Mouse (Mus musculus): ENCODE data around the gene Cpsf6. TPM values are rescaled to one million over a fixed set of nuclear protein-coding genes. Genes with fewer than 3 reads are reported as not detected.

The Cpsf6 gene
- polyA plus RNA-seq, 1 experiment from 2014 or later: 188 TPM

- H3K36me3 ChIP-seq: no peaks in the 10 kb centered on the region
- H3K4me1 ChIP-seq (replicated peaks): peaks cover 26% of the 10 kb centered on the region
- H3K27ac ChIP-seq: no peak overlapping the region
- no peak overlapping the region for H3K4me3 ChIP-seq
- 50% methylated on average over 6 of the region's 6 CpGs for WGBS
- H3K9me3 ChIP-seq: no peaks in the 10 kb centered on the region
- DNase-seq (ENCODE audit: low spot score): no peak
- H3K27me3 ChIP-seq (ENCODE audit: insufficient read depth, poor library complexity, severe bottlenecking): no peaks in the 10 kb centered on the region; the same call in 1 of the 2 replicates
These were observed 31.3 kb upstream of the Cpsf6 start for GRCm38 (mm10) chr10:117411131-117411530.

- 82% methylated on average over 6 of the region's 6 CpGs for WGBS
- Histone ChIP-seq H3K27me3 (ENCODE audit: insufficient read depth, poor library complexity, severe bottlenecking) (no peaks in the 10 kb centered on the region; the same call in 1 of the 2 replicates), H3K9me3 (no peaks in the 10 kb centered on the region), H3K4me3 (no peak overlapping the region), H3K27ac (no peak overlapping the region), H3K4me1 (replicated peaks) (peaks cover 26% of the 10 kb centered on the region), H3K36me3 (no peaks in the 10 kb centered on the region)
- no peak for DNase-seq (ENCODE audit: low spot score)
These were observed 30.8 kb upstream of the Cpsf6 start for GRCm38 (mm10) chr10:117410481-117411048.

GRCm38 (mm10) chr10:117409373-117410354 lies 29.8 kb upstream of the Cpsf6 start:
- Histone ChIP-seq H3K27ac (no peak overlapping the region), H3K9me3 (no peaks in the 10 kb centered on the region), H3K36me3 (no peaks in the 10 kb centered on the region), H3K4me3 (no peak overlapping the region), H3K4me1 (replicated peaks) (peaks cover 26% of the 10 kb centered on the region), H3K27me3 (ENCODE audit: insufficient read depth, poor library complexity, severe bottlenecking) (no peaks in the 10 kb centered on the region; the same call in 1 of the 2 replicates)
- WGBS: 83% methylated on average over 21 of the region's 21 CpGs
- DNase-seq (ENCODE audit: low spot score): no peak

- no peak overlapping the region for H3K27ac ChIP-seq
- no peaks in the 10 kb centered on the region for H3K9me3 ChIP-seq
- no peaks in the 10 kb centered on the region; the same call in 1 of the 2 replicates for H3K27me3 ChIP-seq (ENCODE audit: insufficient read depth, poor library complexity, severe bottlenecking)
- 82% methylated on average over 7 of the region's 7 CpGs for WGBS
- peaks cover 24% of the 10 kb centered on the region for H3K4me1 ChIP-seq (replicated peaks)
- DNase-seq (ENCODE audit: low spot score): no peak
- H3K36me3 ChIP-seq: no peaks in the 10 kb centered on the region
- H3K4me3 ChIP-seq: no peak overlapping the region
These were observed 28.9 kb upstream of the Cpsf6 start for GRCm38 (mm10) chr10:117408545-117409372.

- H3K27me3 ChIP-seq (ENCODE audit: insufficient read depth, poor library complexity, severe bottlenecking): no peaks in the 10 kb centered on the region; the same call in 1 of the 2 replicates
- H3K36me3 ChIP-seq: no peaks in the 10 kb centered on the region
- H3K4me3 ChIP-seq: no peak overlapping the region
- DNase-seq (ENCODE audit: low spot score): no peak
- WGBS: 84% methylated on average over 4 of the region's 4 CpGs
- H3K4me1 ChIP-seq (replicated peaks): peaks cover 17% of the 10 kb centered on the region
- H3K27ac ChIP-seq: no peak overlapping the region
- H3K9me3 ChIP-seq: no peaks in the 10 kb centered on the region
These were observed 28.0 kb upstream of the Cpsf6 start for GRCm38 (mm10) chr10:117407734-117408288.

- no peaks in the 10 kb centered on the region; the same call in 1 of the 2 replicates for H3K27me3 ChIP-seq (ENCODE audit: insufficient read depth, poor library complexity, severe bottlenecking)
- DNase-seq (ENCODE audit: low spot score): no peak
- H3K9me3 ChIP-seq: no peaks in the 10 kb centered on the region
- WGBS: 86% methylated on average over 8 of the region's 8 CpGs
- peaks cover 14% of the 10 kb centered on the region for H3K4me1 ChIP-seq (replicated peaks)
- H3K4me3 ChIP-seq: no peak overlapping the region
- no peak overlapping the region for H3K27ac ChIP-seq
- no peaks in the 10 kb centered on the region for H3K36me3 ChIP-seq
These were observed 27.3 kb upstream of the Cpsf6 start for GRCm38 (mm10) chr10:117406843-117407733.

GRCm38 (mm10) chr10:117406283-117406588 lies 26.4 kb upstream of the Cpsf6 start:
- no peaks in the 10 kb centered on the region; the same call in 1 of the 2 replicates for H3K27me3 ChIP-seq (ENCODE audit: insufficient read depth, poor library complexity, severe bottlenecking)
- H3K4me3 ChIP-seq: no peak overlapping the region
- H3K9me3 ChIP-seq: no peaks in the 10 kb centered on the region
- no peak overlapping the region for H3K27ac ChIP-seq
- H3K4me1 ChIP-seq (replicated peaks): peaks cover 5% of the 10 kb centered on the region
- no peak for DNase-seq (ENCODE audit: low spot score)
- no peaks in the 10 kb centered on the region for H3K36me3 ChIP-seq
- 85% methylated on average over 5 of the region's 5 CpGs for WGBS

- H3K4me1 ChIP-seq (replicated peaks): peaks cover under 1% of the 10 kb centered on the region; the same call in 1 of the 2 replicates
These were observed 25.9 kb upstream of the Cpsf6 start for GRCm38 (mm10) chr10:117405526-117406282.

GRCm38 (mm10) chr10:117404384-117404783 lies 24.6 kb upstream of the Cpsf6 start:
- DNase-seq (ENCODE audit: low spot score): no peak
- Histone ChIP-seq H3K4me3 (no peak overlapping the region), H3K9me3 (no peaks in the 10 kb centered on the region), H3K27ac (no peak overlapping the region), H3K36me3 (no peaks in the 10 kb centered on the region), H3K4me1 (replicated peaks) (no peaks in the 10 kb centered on the region), H3K27me3 (ENCODE audit: insufficient read depth, poor library complexity, severe bottlenecking) (no peaks in the 10 kb centered on the region; the same call in 1 of the 2 replicates)
- WGBS: 92% methylated on average over 6 of the region's 6 CpGs

More at GRCm38 (mm10) chr10:117405526-117406282, 25.9 kb upstream of the Cpsf6 start:
- H3K27me3 ChIP-seq (ENCODE audit: insufficient read depth, poor library complexity, severe bottlenecking): no peaks in the 10 kb centered on the region; the same call in 1 of the 2 replicates
- DNase-seq (ENCODE audit: low spot score): no peak
- WGBS: 90% methylated on average over 6 of the region's 6 CpGs
- no peak overlapping the region for H3K4me3 ChIP-seq
- no peak overlapping the region for H3K27ac ChIP-seq
- no peaks in the 10 kb centered on the region for H3K9me3 ChIP-seq
- H3K36me3 ChIP-seq: no peaks in the 10 kb centered on the region

GRCm38 (mm10) chr10:117403344-117403953 lies 23.6 kb upstream of the Cpsf6 start:
- no peaks in the 10 kb centered on the region for H3K9me3 ChIP-seq
- 79% methylated on average over 15 of the region's 15 CpGs for WGBS
- H3K27ac ChIP-seq: no peak overlapping the region
- no peaks in the 10 kb centered on the region for H3K36me3 ChIP-seq
- no peaks in the 10 kb centered on the region for H3K4me1 ChIP-seq (replicated peaks)
- H3K4me3 ChIP-seq: no peak overlapping the region
- no peak for DNase-seq (ENCODE audit: low spot score)
- no peaks in the 10 kb centered on the region; the same call in 1 of the 2 replicates for H3K27me3 ChIP-seq (ENCODE audit: insufficient read depth, poor library complexity, severe bottlenecking)

Data from hindbrain, embryonic 10.5 days (tissue).